Mouse (Mus musculus): Measurements from ENCODE around the gene Ninj1. TPM values are rescaled to one million over a fixed set of nuclear protein-coding genes. Genes with fewer than 3 reads are reported as not detected.

Gene Ninj1
- polyA plus RNA-seq, 1 experiment from 2014 or later, result 40.0 TPM

DNA sequence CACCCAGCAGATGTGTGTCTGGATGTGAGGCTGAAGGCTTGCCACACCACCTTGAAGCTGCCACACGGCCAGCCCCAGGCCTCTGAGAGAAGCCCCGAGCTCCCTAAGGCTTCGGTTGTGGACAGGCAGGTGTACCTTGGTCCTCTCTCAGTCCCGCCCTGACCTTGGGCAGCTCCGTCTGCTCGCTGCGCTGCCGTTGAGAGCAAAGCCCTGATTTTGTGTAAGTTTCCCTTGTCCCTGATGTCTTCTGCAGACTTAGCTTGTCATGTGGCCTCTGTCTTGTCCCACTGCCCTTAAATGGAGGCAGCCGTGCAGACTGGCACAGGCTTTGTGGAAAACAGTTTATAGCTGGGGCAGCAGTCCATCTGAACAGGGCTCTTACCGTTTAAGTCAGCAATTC, 33.3 kb upstream of the Ninj1 start:
- H3K36me3 ChIP-seq, result no peaks in the 10 kb centered on the region
- DNase-seq, result no peak
- H3K27me3 ChIP-seq, result peaks cover 24% of the 10 kb centered on the region
- H3K4me3 ChIP-seq (replicated peaks), result no peak overlapping the region
- no peak for ATAC-seq (ENCODE audit: low read depth)
- H3K27ac ChIP-seq, result no peak overlapping the region
- 69% methylated on average over 10 of the region's 10 CpGs for WGBS (ENCODE audit: insufficient replicate concordance)
- no peak overlapping the region for H3K9ac ChIP-seq
- no peaks in the 10 kb centered on the region for H3K4me1 ChIP-seq (replicated peaks)
- H3K4me2 ChIP-seq, result no peak overlapping the region
- no peaks in the 10 kb centered on the region for H3K9me3 ChIP-seq (replicated peaks)

DNA sequence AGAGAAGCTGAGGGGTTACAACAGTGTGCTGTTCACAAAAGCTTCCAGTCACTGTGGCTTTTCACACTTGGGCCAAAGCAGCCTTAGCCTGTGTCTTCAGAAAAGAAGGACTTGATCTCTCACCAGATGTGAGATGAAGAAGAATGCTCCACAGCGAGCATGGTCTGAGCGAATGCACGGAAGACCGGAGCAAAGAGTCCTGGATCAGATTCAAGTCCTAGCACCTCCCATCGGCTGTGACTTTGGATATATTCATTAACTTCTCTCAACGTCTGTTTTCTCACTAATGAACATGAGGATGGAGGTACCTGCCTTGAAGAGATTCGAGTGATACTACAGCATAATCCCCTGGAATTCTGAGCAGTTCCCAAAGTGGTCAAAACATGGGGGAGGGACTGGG, 32.7 kb upstream of the Ninj1 start:
- Histone ChIP-seq H3K4me1 (replicated peaks) (no peaks in the 10 kb centered on the region), H3K9me3 (replicated peaks) (no peaks in the 10 kb centered on the region), H3K9ac (no peak overlapping the region), H3K4me3 (replicated peaks) (no peak overlapping the region), H3K4me2 (no peak overlapping the region), H3K27ac (no peak overlapping the region), H3K27me3 (peaks cover 21% of the 10 kb centered on the region), H3K36me3 (no peaks in the 10 kb centered on the region)
- no peak for ATAC-seq (ENCODE audit: low read depth)
- no peak for DNase-seq
- WGBS (ENCODE audit: insufficient replicate concordance), result 58% methylated on average over 7 of the region's 7 CpGs

DNA sequence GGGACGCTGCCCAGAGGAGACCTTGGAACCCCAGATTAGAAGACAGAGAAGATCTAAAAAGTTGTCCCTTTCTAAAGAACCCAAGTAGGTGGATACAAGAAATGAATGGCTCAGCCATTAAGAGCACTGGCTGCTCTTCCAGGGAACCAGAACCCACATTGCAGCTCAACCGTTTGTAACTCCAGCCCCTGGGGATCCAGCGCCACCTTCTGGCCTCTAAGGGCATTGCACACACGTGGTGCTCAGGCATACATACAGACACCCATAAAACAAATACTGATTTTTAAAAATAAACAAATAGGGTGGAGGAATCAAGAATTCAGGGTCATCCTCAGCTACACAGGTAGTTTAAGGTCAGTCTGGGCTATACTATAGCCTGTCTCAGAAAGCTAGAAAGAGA, 30.6 kb upstream of the Ninj1 start:
- H3K9ac ChIP-seq, result no peak overlapping the region

DNA sequence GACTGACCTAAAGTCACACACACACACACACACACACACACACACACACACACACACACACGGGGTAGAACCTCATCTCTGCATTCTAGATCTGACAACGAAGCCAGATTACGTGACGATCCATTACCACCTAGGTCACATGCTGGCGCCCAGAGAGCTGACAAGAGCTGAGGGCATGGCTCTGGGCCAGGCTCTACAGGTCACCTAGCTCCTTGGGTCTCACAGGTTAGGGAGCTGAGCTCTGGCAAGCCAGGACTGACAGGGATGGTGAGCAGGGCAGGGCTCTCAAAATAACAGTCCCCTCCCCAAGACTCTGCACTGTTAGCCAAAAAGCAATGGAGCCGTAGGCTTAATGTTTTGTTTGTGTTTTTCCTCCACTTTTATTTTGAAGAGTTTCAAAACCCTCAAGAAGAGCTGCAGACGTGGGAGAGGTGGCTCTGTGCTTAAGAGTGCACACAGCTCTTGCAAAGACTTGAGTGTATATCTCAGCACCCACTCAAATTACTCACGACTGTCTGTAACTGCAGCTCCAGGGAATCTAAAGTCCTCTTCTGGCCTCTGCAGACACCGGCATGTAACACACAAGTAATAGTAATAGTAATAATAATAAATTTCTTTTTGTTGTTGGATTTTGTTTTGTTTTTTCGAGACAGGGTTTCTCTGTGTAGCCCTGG, 29.1 kb upstream of the Ninj1 start:
- Histone ChIP-seq H3K9ac (no peak overlapping the region), H3K36me3 (no peaks in the 10 kb centered on the region), H3K27me3 (peaks cover 13% of the 10 kb centered on the region), H3K9me3 (replicated peaks) (no peaks in the 10 kb centered on the region), H3K4me3 (replicated peaks) (no peak overlapping the region), H3K4me2 (no peak overlapping the region), H3K4me1 (replicated peaks) (no peaks in the 10 kb centered on the region), H3K27ac (no peak overlapping the region)
- ATAC-seq (ENCODE audit: low read depth) (no peak), DNase-seq (no peak)
- WGBS (ENCODE audit: insufficient replicate concordance), result 57% methylated on average over 10 of the region's 10 CpGs

More for the DNA sequence above, 30.6 kb upstream of the Ninj1 start:
- ATAC-seq (ENCODE audit: low read depth), result no peak
- Histone ChIP-seq H3K4me1 (replicated peaks) (no peaks in the 10 kb centered on the region), H3K9me3 (replicated peaks) (no peaks in the 10 kb centered on the region), H3K36me3 (no peaks in the 10 kb centered on the region), H3K4me3 (replicated peaks) (no peak overlapping the region), H3K27ac (no peak overlapping the region), H3K4me2 (no peak overlapping the region), H3K27me3 (peaks cover 9% of the 10 kb centered on the region)
- DNase-seq, result no peak
- 54% methylated on average over 4 of the region's 4 CpGs for WGBS (ENCODE audit: insufficient replicate concordance)

DNA sequence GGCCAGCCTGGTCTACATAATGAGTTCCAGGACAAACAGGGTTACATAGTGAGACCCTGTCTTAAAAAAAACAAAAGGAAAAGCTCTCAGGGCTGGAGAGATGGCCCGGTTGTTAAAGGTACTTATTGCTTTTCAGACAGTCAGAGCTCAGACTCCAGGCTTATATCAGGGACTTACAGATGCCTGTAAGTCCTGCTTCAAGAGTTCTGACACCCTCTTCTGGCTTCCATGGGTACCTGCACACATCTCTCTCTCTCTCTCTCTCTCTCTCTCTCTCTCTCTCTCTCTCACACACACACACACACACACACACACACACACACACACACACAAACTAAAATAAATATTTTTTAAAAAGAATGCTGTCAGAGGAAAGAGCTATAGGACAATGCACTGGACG, 26.0 kb upstream of the Ninj1 start:
- Histone ChIP-seq H3K4me2 (no peak overlapping the region), H3K27me3 (peaks cover 15% of the 10 kb centered on the region), H3K36me3 (no peaks in the 10 kb centered on the region), H3K27ac (no peak overlapping the region), H3K9ac (no peak overlapping the region), H3K4me3 (replicated peaks) (no peak overlapping the region), H3K9me3 (replicated peaks) (no peaks in the 10 kb centered on the region), H3K4me1 (replicated peaks) (no peaks in the 10 kb centered on the region)
- DNase-seq, result no peak
- no peak for ATAC-seq (ENCODE audit: low read depth)
- 21% methylated on average over 2 of the region's 2 CpGs for WGBS (ENCODE audit: insufficient replicate concordance)

DNA sequence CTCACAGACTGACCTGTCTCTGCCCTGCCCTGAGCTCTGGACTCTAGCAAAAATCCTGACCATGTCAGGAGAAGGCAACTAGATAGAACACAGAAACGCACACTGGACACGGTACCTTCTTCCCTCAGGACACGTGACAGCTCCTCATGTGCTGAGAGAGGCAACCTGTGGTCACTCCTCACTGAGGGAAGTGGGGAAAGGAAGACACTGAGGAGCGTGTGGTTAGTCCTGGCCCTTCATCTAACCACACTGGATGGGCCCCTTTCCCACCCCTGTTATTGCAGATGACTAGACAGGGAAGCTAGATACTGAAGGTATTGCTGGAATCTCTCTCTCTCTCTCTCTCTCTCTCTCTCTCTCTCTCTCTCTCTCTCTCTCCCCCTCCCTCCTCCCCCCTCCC, 24.6 kb upstream of the Ninj1 start:
- Histone ChIP-seq H3K4me1 (replicated peaks) (no peaks in the 10 kb centered on the region), H3K27me3 (peaks cover 15% of the 10 kb centered on the region), H3K4me2 (no peak overlapping the region), H3K36me3 (no peaks in the 10 kb centered on the region), H3K9me3 (replicated peaks) (no peaks in the 10 kb centered on the region), H3K27ac (no peak overlapping the region), H3K4me3 (replicated peaks) (no peak overlapping the region), H3K9ac (no peak overlapping the region)
- ATAC-seq (ENCODE audit: low read depth) (no peak), DNase-seq (no peak)
- WGBS (ENCODE audit: insufficient replicate concordance), result 12% methylated on average over 4 of the region's 4 CpGs

DNA sequence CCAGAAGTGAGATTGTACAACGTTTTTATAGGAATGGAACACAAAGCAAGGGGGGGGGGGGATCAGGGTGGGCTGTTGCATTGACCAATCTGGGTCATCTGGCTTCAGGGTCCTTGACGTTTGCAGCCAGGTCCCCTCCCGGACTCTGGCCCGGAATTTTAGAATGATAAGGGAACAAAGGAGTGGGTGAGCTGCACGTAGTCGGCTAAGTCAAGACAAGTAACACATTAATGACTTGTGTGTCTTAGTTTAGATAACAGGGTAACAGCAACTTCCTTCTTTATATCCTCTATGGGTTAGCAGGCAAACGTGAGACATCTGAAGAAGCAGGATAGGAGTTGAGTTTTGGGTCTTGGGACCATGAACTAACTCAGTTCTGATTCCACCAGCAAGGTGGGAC, 23.6 kb upstream of the Ninj1 start:
- H3K27me3 ChIP-seq, result peaks cover 15% of the 10 kb centered on the region
- 8% methylated on average over 7 of the region's 7 CpGs for WGBS (ENCODE audit: insufficient replicate concordance)
- no peaks in the 10 kb centered on the region for H3K9me3 ChIP-seq (replicated peaks)
- no peaks in the 10 kb centered on the region for H3K4me1 ChIP-seq (replicated peaks)
- no peaks in the 10 kb centered on the region for H3K36me3 ChIP-seq
- H3K4me2 ChIP-seq, result no peak overlapping the region
- H3K4me3 ChIP-seq (replicated peaks), result no peak overlapping the region
- DNase-seq (no peak), ATAC-seq (ENCODE audit: low read depth) (no peak)
- no peak overlapping the region for H3K27ac ChIP-seq
- H3K9ac ChIP-seq, result no peak overlapping the region

DNA sequence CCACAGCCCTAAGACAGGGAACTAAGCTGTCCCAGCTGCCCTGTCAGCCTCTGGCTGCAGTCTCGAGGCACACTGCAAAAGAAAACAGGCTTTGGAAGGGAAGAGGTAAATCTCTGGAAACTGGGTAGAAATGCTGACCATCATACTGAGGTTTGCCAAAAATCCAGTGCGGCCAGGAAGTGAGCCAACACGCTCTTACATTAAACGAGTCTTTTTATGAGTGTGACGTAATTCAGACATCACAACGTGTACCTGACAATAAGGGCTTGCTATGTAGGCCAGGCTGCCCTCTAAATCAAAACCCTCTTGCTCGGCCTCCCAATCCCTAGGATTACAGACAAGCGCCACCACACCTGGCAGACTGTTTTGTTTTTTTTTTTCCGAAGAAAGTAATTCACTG, 20.2 kb upstream of the Ninj1 start:
- Histone ChIP-seq H3K4me2 (no peak overlapping the region), H3K4me1 (replicated peaks) (no peaks in the 10 kb centered on the region), H3K27ac (no peak overlapping the region), H3K27me3 (peaks cover 9% of the 10 kb centered on the region), H3K4me3 (replicated peaks) (no peak overlapping the region), H3K9me3 (replicated peaks) (no peaks in the 10 kb centered on the region), H3K9ac (no peak overlapping the region), H3K36me3 (no peaks in the 10 kb centered on the region)
- ATAC-seq (ENCODE audit: low read depth), result no peak
- WGBS (ENCODE audit: insufficient replicate concordance), result 49% methylated on average over 9 of the region's 9 CpGs
- DNase-seq, result no peak

DNA sequence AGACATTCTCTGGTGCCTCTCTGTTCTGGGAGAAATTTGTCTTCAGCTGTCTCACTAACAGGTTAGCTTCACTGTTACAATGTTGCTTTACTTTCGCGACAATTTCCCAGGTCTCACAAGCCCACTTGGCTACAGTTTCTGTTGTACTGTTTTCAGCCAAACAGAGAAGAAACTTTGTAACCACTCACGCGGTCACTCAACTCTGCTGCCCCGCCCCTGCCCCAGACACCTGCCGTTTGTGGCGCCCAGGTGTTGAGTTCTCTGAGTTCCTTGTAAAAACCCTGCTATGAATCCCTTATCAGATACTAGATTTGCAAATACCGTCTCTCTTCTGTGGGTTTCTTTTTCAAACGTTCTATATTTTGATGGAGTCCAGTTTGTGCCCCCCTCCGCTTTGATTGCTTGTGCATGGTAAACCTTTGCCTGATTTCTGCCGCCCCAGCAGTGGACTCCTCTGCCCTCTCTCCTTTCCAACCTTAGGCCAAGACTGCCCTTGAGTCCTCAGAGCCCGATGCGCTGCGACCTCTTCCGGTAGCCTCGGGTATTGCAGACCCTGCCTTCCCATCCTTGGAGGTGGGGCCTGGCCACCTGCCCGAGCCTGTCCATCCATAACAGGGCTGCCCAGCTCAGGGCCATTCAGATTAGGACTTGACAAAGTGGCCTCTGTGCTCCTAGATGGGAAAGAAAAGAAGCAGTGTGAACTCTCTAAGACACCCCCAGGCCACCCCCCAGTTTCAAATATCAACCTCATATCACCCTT, 17.7 kb upstream of the Ninj1 start:
- 17% methylated on average over 17 of the region's 17 CpGs for WGBS (ENCODE audit: insufficient replicate concordance)
- peak; percentile 46 for DNase-seq
- Histone ChIP-seq H3K27ac (no peak overlapping the region), H3K4me2 (no peak overlapping the region), H3K27me3 (peaks cover 3% of the 10 kb centered on the region; the same call in 1 of the 2 replicates), H3K9me3 (replicated peaks) (no peaks in the 10 kb centered on the region), H3K36me3 (no peaks in the 10 kb centered on the region), H3K4me3 (replicated peaks) (no peak overlapping the region), H3K9ac (no peak overlapping the region), H3K4me1 (replicated peaks) (0 out of 2 replicates have a peak, but pooled peaks cover 2% of the 10 kb centered on the region)
- ATAC-seq (ENCODE audit: low read depth), result 0 out of 2 replicates have a peak, but pooled peaks have one; percentile 26

DNA sequence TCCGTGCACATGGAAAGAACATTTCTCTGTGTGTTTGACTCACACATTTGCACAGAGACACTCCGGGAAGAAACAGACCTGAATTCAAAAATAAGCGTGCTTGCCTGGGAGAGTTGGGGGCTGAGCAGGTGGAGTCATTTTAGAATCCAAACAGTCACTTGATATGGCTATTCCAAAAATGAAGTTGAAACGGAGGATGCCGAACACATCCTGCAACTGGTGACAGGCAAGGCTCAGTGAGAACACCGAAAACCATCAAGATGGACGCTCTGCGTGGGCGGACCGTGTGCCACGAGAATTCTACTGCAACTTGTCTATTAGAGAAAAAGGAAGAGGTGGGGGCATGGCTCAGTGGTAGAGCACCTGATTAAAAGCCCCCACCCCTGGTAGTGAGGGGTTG, 16.7 kb upstream of the Ninj1 start:
- ATAC-seq (ENCODE audit: low read depth), result no peak
- no peak overlapping the region for H3K9ac ChIP-seq
- H3K36me3 ChIP-seq, result no peaks in the 10 kb centered on the region
- no peaks in the 10 kb centered on the region; the same call in 1 of the 2 replicates for H3K27me3 ChIP-seq
- H3K9me3 ChIP-seq (replicated peaks), result no peaks in the 10 kb centered on the region
- 0 out of 2 replicates have a peak, but pooled peaks cover 2% of the 10 kb centered on the region for H3K4me1 ChIP-seq (replicated peaks)
- no peak overlapping the region for H3K4me2 ChIP-seq
- H3K4me3 ChIP-seq (replicated peaks), result no peak overlapping the region
- no peak overlapping the region for H3K27ac ChIP-seq
- 79% methylated on average over 11 of the region's 11 CpGs for WGBS (ENCODE audit: insufficient replicate concordance)
- no peak for DNase-seq

DNA sequence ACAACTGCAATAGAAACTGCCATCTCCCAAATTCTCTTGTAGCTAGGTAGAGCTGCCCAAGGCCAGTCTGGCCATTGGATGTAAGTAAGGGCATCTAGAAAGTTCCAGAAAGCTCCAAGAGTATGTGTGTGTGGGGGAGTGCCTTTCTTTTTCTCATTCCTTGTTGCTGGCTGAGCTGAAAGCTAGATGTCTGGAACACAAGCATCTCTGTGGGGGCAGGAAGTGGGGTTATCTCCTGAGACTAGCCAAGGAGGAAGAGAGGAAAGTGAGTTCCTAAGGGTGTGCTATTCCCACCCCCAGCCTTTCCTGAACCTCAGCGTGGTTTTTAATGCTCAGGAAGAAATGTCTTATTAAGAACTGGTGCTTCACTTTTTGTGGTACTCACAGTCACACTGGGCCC, 15.6 kb upstream of the Ninj1 start:
- H3K4me2 ChIP-seq, result no peak overlapping the region
- WGBS (ENCODE audit: insufficient replicate concordance), result 14% methylated on average over 1 of the region's 1 CpGs

More for the DNA sequence above, 15.6 kb upstream of the Ninj1 start:
- H3K4me1 ChIP-seq (replicated peaks), result 0 out of 2 replicates have a peak, but pooled peaks cover 2% of the 10 kb centered on the region
- no peaks in the 10 kb centered on the region for H3K36me3 ChIP-seq
- ATAC-seq (ENCODE audit: low read depth) (no peak), DNase-seq (no peak)
- no peak overlapping the region for H3K27ac ChIP-seq
- H3K9ac ChIP-seq, result no peak overlapping the region
- no peaks in the 10 kb centered on the region; the same call in 1 of the 2 replicates for H3K27me3 ChIP-seq
- no peaks in the 10 kb centered on the region for H3K9me3 ChIP-seq (replicated peaks)
- H3K4me3 ChIP-seq (replicated peaks), result no peak overlapping the region

Measured in liver, embryonic 13.5 days (tissue).